Mouse (Mus musculus): ENCODE results near the gene Dock4.

GRCm38 (mm10) chr12:40463828-40464227 lies 18.1 kb downstream of the Dock4 start:
- TF ChIP-seq CTCF (IDR thresholded peaks at IDR 0.05; ENCODE audit: borderline replicate concordance, control insufficient read depth, extremely low read depth, insufficient read depth, low read length, poor library complexity) (no peak), POLR2A (IDR thresholded peaks at IDR 0.05; ENCODE audit: control insufficient read depth, extremely low read depth, insufficient read depth, low read length, poor library complexity) (no peak)
